Mouse (Mus musculus) stomach, embryonic 16.5 days (tissue): Measurements from ENCODE around the gene Usp6nl. TPM values are rescaled to one million over a fixed set of nuclear protein-coding genes. Genes with fewer than 3 reads are reported as not detected.

Experiments
- ATAC-seq: fragments of 200-750 bp; cut with Nextera tagmentation; 2 replicates; pipeline ENCODE4 v1.8.0; 2017; ENCODE audit warnings: moderate number of reproducible peaks, moderate TSS enrichment; ENCODE audit not compliant: insufficient read depth, low FRiP score
- H3K27ac ChIP-seq: fragments of 300-500 bp; sonication (generic); 2 replicates; pipeline ENCODE4 v1.5.1; 2014; ENCODE audit warnings: low read length
- H3K27me3 ChIP-seq: fragments of 300-500 bp; sonication (generic); 2 replicates; pipeline ENCODE4 v1.6.1; 2014; ENCODE audit warnings: low read length, control low read depth, mixed read lengths; ENCODE audit not compliant: control insufficient read depth, insufficient read depth
- H3K36me3 ChIP-seq: fragments of 300-500 bp; sonication (generic); 2 replicates; pipeline ENCODE4 v1.6.1; 2014; ENCODE audit warnings: low read length; ENCODE audit not compliant: control insufficient read depth, insufficient read depth
- H3K4me1 ChIP-seq: fragments of 300-500 bp; sonication (generic); 2 replicates; pipeline ENCODE4 v1.6.1; 2014; ENCODE audit warnings: low read length, control low read depth, mixed read lengths; ENCODE audit not compliant: control insufficient read depth, insufficient read depth
- H3K4me2 ChIP-seq: fragments of 300-500 bp; sonication (generic); 2 replicates; pipeline ENCODE4 v1.6.1; 2014; ENCODE audit warnings: low read depth, low read length, mixed read lengths
- H3K4me3 ChIP-seq: fragments of 300-500 bp; sonication (generic); replicated peaks from 2 replicates; pipeline ENCODE4 v1.5.1; 2014; ENCODE audit warnings: mild to moderate bottlenecking, low read length
- H3K9ac ChIP-seq: fragments of 300-500 bp; sonication (generic); 2 replicates; pipeline ENCODE4 v1.6.1; 2014; ENCODE audit warnings: low read length
- H3K9me3 ChIP-seq: fragments of 300-500 bp; sonication (generic); replicated peaks from 2 replicates; pipeline ENCODE4 v1.6.1; 2016; ENCODE audit warnings: low read length, control low read depth; ENCODE audit not compliant: control insufficient read depth
- WGBS: fragments of 180-500 bp; shearing (Covaris S2); extraction: QIAGEN DNeasy Blood & Tissue Kit; methylation state at CpG from one replicate; pipeline ENCODE4 v1.1.7; 2014; 5-methylcytosine and 5-hydroxymethylcytosine counted together
- polyA plus RNA-seq: library from polyadenylated mRNA; unstranded; fragments of >200 nt; fragmentation: Nextera tagmentation; extraction: Ambion mirVana; gene quantifications from 2 replicates; pipeline ENCODE4 v1.2.1, GENCODE M21; 2015

Usp6nl gene
- polyA plus RNA-seq, 1 experiment from 2014 or later, result 9.4 TPM

DNA sequence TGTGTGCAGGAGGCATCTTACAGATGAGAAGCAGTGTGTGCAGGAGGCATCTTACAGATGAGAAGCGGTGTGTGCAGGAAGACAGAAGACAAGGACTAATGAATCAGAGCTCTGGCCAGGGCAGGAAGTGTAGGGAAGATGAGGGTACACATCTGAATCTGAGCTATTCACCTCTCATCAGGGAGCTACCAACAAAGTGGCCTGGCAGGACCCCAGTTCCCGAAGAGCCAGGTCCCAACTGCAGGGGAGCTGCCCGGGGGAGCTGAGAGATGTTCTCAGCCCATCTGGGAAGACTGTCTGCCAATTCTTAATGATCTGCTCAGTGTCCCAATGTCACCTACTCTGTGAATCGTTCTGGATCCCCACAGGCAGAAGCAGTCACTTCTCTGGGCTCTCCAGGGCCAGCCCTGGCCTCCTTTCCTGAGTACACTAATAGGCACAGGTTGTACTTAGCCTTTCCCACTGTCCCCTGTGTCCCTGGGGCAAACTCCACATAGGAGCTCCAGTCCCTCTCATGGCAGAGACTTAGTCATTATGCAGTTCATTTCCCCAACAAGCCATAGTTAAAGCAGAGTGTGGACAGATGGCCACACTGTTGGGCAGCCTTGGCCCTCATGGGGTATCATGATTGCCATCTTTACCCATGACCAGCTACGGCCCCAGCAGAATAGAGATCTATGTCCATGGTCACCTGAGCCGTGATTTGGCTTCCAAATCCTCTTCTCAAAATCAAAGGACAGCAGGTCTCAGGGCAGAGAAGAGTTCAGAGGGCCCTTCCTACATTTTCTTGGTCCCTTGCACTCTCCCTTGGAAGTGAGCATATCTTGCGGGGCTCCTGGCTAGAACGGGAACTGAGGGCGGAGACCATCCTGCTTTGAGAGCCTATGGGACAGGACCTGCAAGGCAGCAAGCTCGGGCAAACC lies 165.4 kb downstream of the Usp6nl start:
- peaks cover 11% of the 10 kb centered on the region for H3K4me1 ChIP-seq
- H3K9ac ChIP-seq, result no peak overlapping the region
- no peaks in the 10 kb centered on the region for H3K36me3 ChIP-seq
- no peak for ATAC-seq
- H3K4me3 ChIP-seq, result no peak overlapping the region
- no peaks in the 10 kb centered on the region for H3K9me3 ChIP-seq
- H3K4me2 ChIP-seq, result no peak overlapping the region
- no peak overlapping the region for H3K27ac ChIP-seq
- no peaks in the 10 kb centered on the region for H3K27me3 ChIP-seq
- whole genome bisulfite sequencing, result 74% methylated on average over 10 of the region's 10 CpGs

DNA sequence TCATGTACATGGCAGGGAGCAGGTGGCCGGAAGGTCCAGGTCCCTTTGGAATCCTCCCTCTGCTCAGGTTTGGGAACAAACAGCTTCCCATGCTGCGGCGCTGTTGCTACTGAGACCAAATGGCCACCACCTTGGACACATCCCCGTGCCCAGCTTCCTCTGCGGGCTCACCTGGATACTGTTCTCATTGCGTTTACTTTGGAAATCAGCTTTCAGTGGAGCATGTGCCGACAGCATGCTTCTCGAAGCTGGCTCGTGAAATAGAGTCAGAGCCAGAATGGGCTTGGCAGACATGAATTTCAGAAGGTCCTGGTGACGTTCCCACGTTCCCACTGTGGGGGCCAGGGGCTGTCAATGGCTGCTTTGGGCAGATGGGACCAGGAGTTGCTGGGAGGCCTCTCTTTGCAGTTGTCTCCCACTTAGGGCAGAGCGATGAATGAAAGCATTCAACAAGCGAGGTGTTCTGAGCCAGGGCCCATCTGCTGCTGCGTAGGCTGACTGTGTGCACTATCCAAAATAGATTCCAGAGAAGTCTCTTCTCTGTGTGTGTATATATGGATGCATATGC lies 166.1 kb downstream of the Usp6nl start:
- ATAC-seq, result no peak
- H3K4me2 ChIP-seq, result no peak overlapping the region
- no peak overlapping the region for H3K4me3 ChIP-seq
- H3K36me3 ChIP-seq, result no peaks in the 10 kb centered on the region
- no peak overlapping the region for H3K9ac ChIP-seq
- peaks cover 5% of the 10 kb centered on the region for H3K4me1 ChIP-seq
- H3K27ac ChIP-seq, result no peak overlapping the region
- WGBS, result 77% methylated on average over 14 of the region's 14 CpGs
- no peaks in the 10 kb centered on the region for H3K27me3 ChIP-seq
- no peaks in the 10 kb centered on the region for H3K9me3 ChIP-seq

DNA sequence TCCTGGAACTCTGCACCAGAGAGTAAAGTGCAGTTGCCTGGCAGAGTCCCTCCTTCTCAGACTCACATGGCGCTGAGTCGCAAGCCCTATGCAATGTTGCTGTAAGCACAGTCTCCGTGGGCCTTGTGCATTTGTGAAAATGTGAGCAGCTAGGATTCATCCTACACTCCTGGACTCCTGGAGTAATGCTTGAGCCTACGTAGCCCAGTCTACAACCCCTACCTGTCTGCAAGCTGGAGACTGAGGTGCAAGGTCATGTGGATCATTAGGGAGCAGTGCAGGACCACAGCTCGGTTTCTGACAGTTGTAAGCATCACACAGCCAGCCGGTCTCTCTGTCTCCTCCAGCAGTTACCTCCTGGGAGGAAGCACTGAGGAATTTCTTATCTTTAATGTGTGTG lies 167.6 kb downstream of the Usp6nl start:
- WGBS, result 89% methylated on average over 6 of the region's 6 CpGs

DNA sequence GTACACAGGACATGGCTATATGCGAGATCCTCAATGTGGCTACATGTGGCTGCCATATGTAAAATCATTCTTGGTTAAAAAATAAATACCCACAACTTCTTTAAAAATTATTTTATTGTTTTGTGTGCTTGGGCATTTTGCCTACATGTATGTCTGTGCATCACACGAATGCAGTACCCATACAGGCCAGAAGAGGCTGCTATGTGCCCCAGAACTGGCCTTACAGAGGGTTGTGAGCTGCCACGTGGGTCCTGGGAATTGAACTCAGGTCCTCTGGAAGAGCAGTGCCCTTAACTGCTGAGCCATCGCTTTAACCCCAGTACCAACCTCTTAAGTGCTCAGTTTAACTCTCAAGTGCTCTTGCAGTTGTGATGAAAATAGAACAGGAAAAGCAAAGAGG lies 168.4 kb downstream of the Usp6nl start:
- Histone ChIP-seq H3K4me3 (no peak overlapping the region), H3K4me1 (no peaks in the 10 kb centered on the region), H3K36me3 (no peaks in the 10 kb centered on the region), H3K27ac (no peak overlapping the region), H3K4me2 (no peak overlapping the region), H3K27me3 (no peaks in the 10 kb centered on the region), H3K9me3 (no peaks in the 10 kb centered on the region), H3K9ac (no peak overlapping the region)
- no peak for ATAC-seq
- 81% methylated on average over 4 of the region's 4 CpGs for WGBS

More for the DNA sequence above, 167.6 kb downstream of the Usp6nl start:
- no peaks in the 10 kb centered on the region for H3K27me3 ChIP-seq
- H3K27ac ChIP-seq, result no peak overlapping the region
- no peak overlapping the region for H3K9ac ChIP-seq
- no peak overlapping the region for H3K4me2 ChIP-seq
- no peak for ATAC-seq
- no peak overlapping the region for H3K4me3 ChIP-seq
- no peaks in the 10 kb centered on the region for H3K36me3 ChIP-seq
- no peaks in the 10 kb centered on the region for H3K4me1 ChIP-seq
- H3K9me3 ChIP-seq, result no peaks in the 10 kb centered on the region

DNA sequence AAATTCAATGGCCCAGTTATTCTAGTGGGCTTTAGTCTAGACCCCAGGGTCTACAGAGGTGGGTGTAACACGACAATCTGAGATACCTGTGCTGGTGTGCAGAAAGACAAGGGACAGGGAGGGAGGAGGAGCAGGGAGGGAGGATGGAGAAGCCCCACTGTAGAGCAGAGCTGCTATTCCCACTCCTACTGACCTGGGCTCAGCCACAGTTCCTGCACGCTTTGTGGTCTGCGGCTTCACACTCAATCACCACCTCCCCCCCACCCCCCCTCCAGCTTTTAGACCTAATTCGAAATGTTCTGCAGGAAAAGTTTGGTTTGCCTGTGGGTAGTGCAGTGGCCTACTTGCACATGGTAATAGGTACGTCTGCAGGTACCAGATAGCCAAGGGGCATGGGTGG lies 171.4 kb downstream of the Usp6nl start:
- no peak overlapping the region for H3K4me3 ChIP-seq
- no peak overlapping the region for H3K9ac ChIP-seq
- ATAC-seq, result no peak
- no peak overlapping the region for H3K4me2 ChIP-seq
- no peaks in the 10 kb centered on the region for H3K9me3 ChIP-seq
- H3K27ac ChIP-seq, result no peak overlapping the region
- no peaks in the 10 kb centered on the region for H3K27me3 ChIP-seq
- 73% methylated on average over 5 of the region's 5 CpGs for WGBS
- H3K36me3 ChIP-seq, result no peaks in the 10 kb centered on the region
- no peaks in the 10 kb centered on the region for H3K4me1 ChIP-seq

Other genes with a start within 250 kb of the Usp6nl start
- gene Proser2, start 192.5 kb upstream of the Usp6nl start, polyA plus RNA-seq, result 29.0 and 34.5 TPM in 2 replicates
- gene Echdc3, start 109.6 kb upstream of the Usp6nl start, polyA plus RNA-seq, result 12.1 and 13.6 TPM in 2 replicates